Mouse (Mus musculus) midbrain, embryonic 11.5 days (tissue): ENCODE data around the gene Nf2. TPM values are rescaled to one million over a fixed set of nuclear protein-coding genes. Genes with fewer than 3 reads are reported as not detected.

Experiments
- ATAC-seq: fragments of 200-750 bp; cut with Nextera tagmentation; 2 replicates; pipeline ENCODE4 v1.8.0; 2017; ENCODE audit warnings: moderate TSS enrichment, moderate library complexity; ENCODE audit not compliant: low FRiP score
- DNase-seq: peaks from one replicate; pipeline ENCODE4 v3.0.0; 2015; ENCODE audit warnings: low spot score; ENCODE audit errors: missing footprints
- H3K27ac ChIP-seq: fragments of 300-500 bp; sonication (generic); 2 replicates; pipeline ENCODE4 v1.5.1; 2014; ENCODE audit warnings: low read depth, low read length
- H3K27me3 ChIP-seq: fragments of 300-500 bp; sonication (generic); 2 replicates; pipeline ENCODE4 v1.6.1; 2014; ENCODE audit warnings: mild to moderate bottlenecking, low read length, moderate library complexity, mixed read lengths; ENCODE audit not compliant: control insufficient read depth, insufficient read depth
- H3K36me3 ChIP-seq: fragments of 300-500 bp; sonication (generic); 2 replicates; pipeline ENCODE4 v1.6.1; 2014; ENCODE audit warnings: mild to moderate bottlenecking, low read length, moderate library complexity, mixed read lengths; ENCODE audit not compliant: control insufficient read depth, insufficient read depth
- H3K4me1 ChIP-seq: fragments of 300-500 bp; sonication (generic); 2 replicates; pipeline ENCODE4 v1.6.1; 2014; ENCODE audit warnings: low read length; ENCODE audit not compliant: control insufficient read depth, insufficient read depth
- H3K4me2 ChIP-seq: fragments of 300-500 bp; sonication (generic); 2 replicates; pipeline ENCODE4 v1.6.1; 2014; ENCODE audit warnings: mild to moderate bottlenecking, moderate library complexity
- H3K4me3 ChIP-seq: fragments of 300-500 bp; sonication (generic); 2 replicates; pipeline ENCODE4 v1.5.1; 2014; ENCODE audit warnings: low read depth, low read length
- H3K9ac ChIP-seq: fragments of 300-500 bp; sonication (generic); 2 replicates; pipeline ENCODE4 v1.6.1; 2014; ENCODE audit warnings: low read length
- H3K9me3 ChIP-seq: fragments of 300-500 bp; sonication (generic); 2 replicates; pipeline ENCODE4 v1.6.1; 2016; ENCODE audit warnings: low read length; ENCODE audit not compliant: control insufficient read depth
- whole genome bisulfite sequencing: fragments of 180-500 bp; shearing (Covaris S2); extraction: QIAGEN DNeasy Blood & Tissue Kit; methylation state at CpG from one replicate; pipeline ENCODE4 v1.1.7; 2014; 5-methylcytosine and 5-hydroxymethylcytosine counted together
- polyA plus RNA-seq: library from polyadenylated mRNA; unstranded; fragments of >200 nt; fragmentation: Nextera tagmentation; extraction: Ambion mirVana; gene quantifications from 2 replicates; pipeline ENCODE4 v1.2.1, GENCODE M21; 2014

Nf2 gene
- polyA plus RNA-seq, 1 experiment from 2014 or later, result 51.0 TPM

DNA sequence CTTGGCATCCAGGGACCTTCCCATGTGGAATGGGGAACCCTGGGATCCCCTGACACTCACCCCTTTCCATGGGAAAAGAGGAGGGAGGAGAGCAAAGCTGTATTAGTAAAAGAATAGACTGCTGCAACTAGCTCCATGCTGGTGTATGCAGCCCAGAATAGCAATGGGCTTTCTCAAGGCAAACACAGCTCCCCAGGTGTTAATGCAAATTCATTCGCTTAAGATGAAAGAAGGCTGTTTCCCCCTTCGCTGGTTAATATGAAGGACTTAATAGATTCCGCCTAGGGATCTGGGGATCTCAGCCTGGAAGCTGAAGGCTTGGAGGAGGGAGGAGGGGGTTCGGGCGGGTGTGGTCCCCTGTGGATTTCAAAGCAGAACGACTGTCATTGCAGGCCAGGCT is 87.3 kb downstream of the Nf2 start:
- ATAC-seq, result peak; percentile 27; the same call in 1 of the 2 replicates
- no peak overlapping the region for H3K9ac ChIP-seq
- no peak overlapping the region for H3K4me3 ChIP-seq
- WGBS, result 11% methylated on average over 6 of the region's 6 CpGs
- no peaks in the 10 kb centered on the region for H3K9me3 ChIP-seq
- peaks cover 11% of the 10 kb centered on the region for H3K4me1 ChIP-seq
- DNase-seq, result no peak
- H3K36me3 ChIP-seq, result no peaks in the 10 kb centered on the region
- H3K4me2 ChIP-seq, result no peak overlapping the region
- no peaks in the 10 kb centered on the region for H3K27me3 ChIP-seq
- H3K27ac ChIP-seq, result peak overlapping the region; percentile 50

DNA sequence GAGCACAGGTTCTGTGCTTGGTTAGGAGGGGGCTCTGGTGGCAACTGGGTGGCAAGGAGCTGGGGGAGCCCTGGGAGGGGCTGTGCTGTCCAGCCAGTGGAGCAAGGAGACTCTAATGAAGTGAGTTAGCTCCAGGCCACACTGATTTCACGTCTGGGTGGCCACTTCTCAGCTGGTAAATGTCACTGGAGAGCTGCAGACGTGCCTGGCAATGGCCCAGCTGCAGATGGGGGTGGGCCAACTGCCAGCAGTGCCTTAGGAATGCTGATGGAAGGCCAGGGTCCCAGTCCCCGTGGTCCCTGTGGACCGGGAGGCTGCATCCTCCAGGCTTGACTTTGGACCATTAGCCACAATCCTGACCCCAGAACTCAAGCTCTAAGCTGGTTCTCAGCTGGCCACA is 88.9 kb downstream of the Nf2 start:
- ATAC-seq, result no peak
- WGBS, result 57% methylated on average over 4 of the region's 4 CpGs

GRCm38 (mm10) chr11:4757789-4758158 is 91.6 kb downstream of the Nf2 start:
- 58% methylated on average over 4 of the region's 4 CpGs for WGBS
- ATAC-seq, result no peak
- H3K27ac ChIP-seq, result no peak overlapping the region

More for the DNA sequence above, 88.9 kb downstream of the Nf2 start:
- Histone ChIP-seq H3K27ac (no peak overlapping the region), H3K36me3 (no peaks in the 10 kb centered on the region), H3K4me3 (no peak overlapping the region), H3K4me2 (no peak overlapping the region), H3K9me3 (no peaks in the 10 kb centered on the region), H3K4me1 (peaks cover 11% of the 10 kb centered on the region), H3K27me3 (no peaks in the 10 kb centered on the region), H3K9ac (no peak overlapping the region)
- DNase-seq, result no peak

DNA sequence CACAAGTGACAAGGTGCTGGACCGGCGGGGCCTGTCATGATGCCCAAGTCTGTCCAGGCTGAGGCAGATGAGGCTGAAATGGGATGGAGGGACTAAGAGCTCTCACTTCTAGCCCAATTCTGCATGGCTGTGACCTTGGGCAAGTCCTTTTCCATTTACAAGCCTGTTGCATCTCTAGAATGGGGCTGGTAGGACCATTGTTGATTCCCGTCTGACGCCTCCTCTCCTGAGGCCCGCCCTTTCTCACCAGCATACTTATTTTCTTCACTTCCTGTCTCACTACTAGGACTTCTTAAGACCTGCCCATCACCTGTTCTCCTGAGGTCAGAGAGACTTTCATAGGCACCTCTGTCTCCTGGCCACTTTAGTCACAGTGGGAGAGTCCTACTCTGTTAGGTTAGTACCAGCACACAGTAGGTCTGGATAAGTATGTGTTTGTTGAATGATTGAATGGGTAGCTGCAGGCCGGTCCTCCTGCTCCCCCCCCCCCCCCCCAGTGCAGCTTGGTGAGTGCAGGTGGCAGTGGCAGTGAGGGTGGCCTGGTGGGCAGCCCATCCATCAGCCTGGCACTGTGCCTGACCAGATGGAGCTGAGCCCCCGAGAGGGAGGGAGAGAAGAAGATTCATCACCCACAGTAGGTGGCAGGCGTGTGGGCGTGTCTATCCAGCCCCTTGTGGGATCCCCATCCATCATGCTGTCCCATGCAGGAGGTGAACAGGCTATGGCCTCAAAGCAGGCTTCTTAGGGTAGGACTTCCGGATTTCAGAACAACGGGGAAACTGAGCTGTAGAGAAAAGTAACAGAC is 92.2 kb downstream of the Nf2 start:
- H3K36me3 ChIP-seq, result no peaks in the 10 kb centered on the region
- peaks cover 7% of the 10 kb centered on the region; the same call in 1 of the 2 replicates for H3K4me1 ChIP-seq
- H3K27ac ChIP-seq, result no peak overlapping the region
- no peaks in the 10 kb centered on the region for H3K27me3 ChIP-seq
- no peaks in the 10 kb centered on the region for H3K9me3 ChIP-seq
- DNase-seq (no peak), ATAC-seq (no peak)
- no peak overlapping the region for H3K4me3 ChIP-seq
- WGBS, result 81% methylated on average over 11 of the region's 11 CpGs
- no peak overlapping the region for H3K9ac ChIP-seq
- H3K4me2 ChIP-seq, result no peak overlapping the region

More at GRCm38 (mm10) chr11:4757789-4758158, 91.6 kb downstream of the Nf2 start:
- Histone ChIP-seq H3K4me2 (no peak overlapping the region), H3K4me1 (peaks cover 11% of the 10 kb centered on the region; the same call in 1 of the 2 replicates), H3K36me3 (no peaks in the 10 kb centered on the region), H3K9ac (no peak overlapping the region), H3K4me3 (no peak overlapping the region), H3K27me3 (no peaks in the 10 kb centered on the region), H3K9me3 (no peaks in the 10 kb centered on the region)
- DNase-seq, result no peak

DNA sequence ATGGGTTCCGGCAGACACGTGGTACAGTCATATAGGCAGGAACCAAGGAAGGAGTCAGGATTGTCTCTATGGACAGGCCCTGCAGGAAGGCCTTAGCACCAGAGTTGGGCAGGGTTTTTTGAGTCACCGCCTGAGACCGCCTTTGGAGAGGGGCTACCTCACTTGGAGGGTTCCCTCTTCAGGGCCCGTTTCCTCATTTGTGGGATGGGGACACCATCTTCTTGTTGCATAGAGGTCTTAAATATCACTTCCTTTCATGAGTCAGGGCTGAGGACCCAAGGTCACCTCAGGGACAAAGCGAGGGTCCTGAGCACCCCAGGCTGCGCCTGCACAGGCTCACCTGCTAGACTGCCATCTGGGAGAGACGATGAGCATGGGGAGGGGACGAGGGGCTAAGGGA is 92.9 kb downstream of the Nf2 start:
- DNase-seq (no peak), ATAC-seq (no peak)
- no peak overlapping the region for H3K4me3 ChIP-seq
- no peaks in the 10 kb centered on the region for H3K9me3 ChIP-seq
- no peak overlapping the region for H3K9ac ChIP-seq
- H3K27ac ChIP-seq, result no peak overlapping the region
- no peaks in the 10 kb centered on the region for H3K27me3 ChIP-seq
- H3K36me3 ChIP-seq, result no peaks in the 10 kb centered on the region
- H3K4me2 ChIP-seq, result no peak overlapping the region
- 87% methylated on average over 9 of the region's 9 CpGs for WGBS
- H3K4me1 ChIP-seq, result 0 out of 2 replicates have a peak, but pooled peaks cover under 1% of the 10 kb centered on the region

DNA sequence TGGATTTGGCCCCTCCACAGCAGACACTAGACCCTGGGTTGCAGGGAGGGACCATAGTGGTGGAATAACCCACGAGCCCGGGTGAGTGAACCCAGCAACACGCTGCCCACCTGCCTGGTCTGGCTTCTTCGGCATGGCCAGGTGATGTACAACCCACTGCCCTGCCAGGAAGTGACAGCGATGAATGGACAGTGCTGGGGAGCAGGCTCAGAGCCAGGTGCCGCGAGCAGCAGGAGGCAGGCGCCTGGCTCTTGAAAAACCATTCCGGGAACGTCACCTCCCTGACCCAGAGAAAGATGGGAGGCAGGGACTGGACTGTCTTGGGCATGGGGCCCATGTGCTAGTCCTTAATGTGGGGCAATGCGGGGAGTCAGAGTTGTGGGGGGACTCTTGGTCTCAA is 94.5 kb downstream of the Nf2 start:
- Histone ChIP-seq H3K27me3 (peaks cover 3% of the 10 kb centered on the region), H3K36me3 (no peaks in the 10 kb centered on the region), H3K4me3 (no peak overlapping the region), H3K9me3 (no peaks in the 10 kb centered on the region), H3K4me2 (no peak overlapping the region), H3K27ac (no peak overlapping the region), H3K4me1 (no peaks in the 10 kb centered on the region), H3K9ac (no peak overlapping the region)
- WGBS, result 81% methylated on average over 11 of the region's 11 CpGs
- ATAC-seq, result no peak
- no peak for DNase-seq

DNA sequence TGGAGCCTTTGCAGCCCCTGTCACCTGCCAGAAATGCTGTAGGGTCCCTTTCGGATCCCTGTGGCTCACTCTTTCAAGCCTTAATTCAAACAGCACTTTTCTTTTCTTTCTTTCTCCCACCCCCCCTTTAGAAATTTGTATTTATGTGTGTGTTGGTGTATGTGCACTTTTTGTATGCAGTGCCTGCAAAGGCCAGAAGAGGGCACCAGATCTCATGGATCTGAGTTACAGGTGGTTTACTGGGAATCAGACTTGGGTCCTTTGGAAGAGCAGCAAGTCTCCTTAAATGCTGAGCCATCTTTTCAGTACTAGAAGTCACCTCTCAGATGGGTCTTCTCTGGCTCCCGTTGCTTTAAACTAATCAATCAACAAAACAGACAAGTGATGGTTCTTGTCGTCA is 95.3 kb downstream of the Nf2 start:
- no peak overlapping the region for H3K27ac ChIP-seq
- ATAC-seq, result no peak
- H3K36me3 ChIP-seq, result no peaks in the 10 kb centered on the region
- H3K27me3 ChIP-seq, result peaks cover 11% of the 10 kb centered on the region
- H3K4me3 ChIP-seq, result no peak overlapping the region
- H3K4me1 ChIP-seq, result no peaks in the 10 kb centered on the region
- no peak for DNase-seq
- WGBS, result 87% methylated on average over 3 of the region's 3 CpGs
- no peak overlapping the region for H3K4me2 ChIP-seq
- no peaks in the 10 kb centered on the region for H3K9me3 ChIP-seq
- no peak overlapping the region for H3K9ac ChIP-seq

GRCm38 (mm10) chr11:4752836-4753235 is 96.5 kb downstream of the Nf2 start:
- DNase-seq (no peak), ATAC-seq (no peak)
- H3K9ac ChIP-seq, result no peak overlapping the region
- 41% methylated on average over 10 of the region's 10 CpGs for WGBS
- no peaks in the 10 kb centered on the region for H3K9me3 ChIP-seq
- no peaks in the 10 kb centered on the region for H3K4me1 ChIP-seq
- no peak overlapping the region for H3K4me3 ChIP-seq
- H3K27me3 ChIP-seq, result peaks cover 22% of the 10 kb centered on the region
- H3K36me3 ChIP-seq, result no peaks in the 10 kb centered on the region
- no peak overlapping the region for H3K4me2 ChIP-seq
- no peak overlapping the region for H3K27ac ChIP-seq

- H3K36me3 ChIP-seq, result no peaks in the 10 kb centered on the region
- no peak for DNase-seq
- no peak for ATAC-seq
- H3K9me3 ChIP-seq, result no peaks in the 10 kb centered on the region
- no peak overlapping the region for H3K4me3 ChIP-seq
- peaks cover 47% of the 10 kb centered on the region for H3K27me3 ChIP-seq
- H3K4me2 ChIP-seq, result no peak overlapping the region
- H3K9ac ChIP-seq, result no peak overlapping the region
- WGBS, result 7% methylated on average over 9 of the region's 9 CpGs
- H3K4me1 ChIP-seq, result peaks cover 18% of the 10 kb centered on the region
- H3K27ac ChIP-seq, result no peak overlapping the region
Observed at GRCm38 (mm10) chr11:4750263-4750662, 99.1 kb downstream of the Nf2 start.
